Mouse (Mus musculus) MEL (cell line): ENCODE data around the gene Gadd45g. TPM values are rescaled to one million over a fixed set of nuclear protein-coding genes. Genes with fewer than 3 reads are reported as not detected.
A peak's percentile ranks its signal among the peaks of the same experiment; 100 is the strongest.

ENCODE experiments used
- DNase-seq: peaks from one replicate; pipeline ENCODE4 v3.0.0; 2011; ENCODE audit warnings: low read depth, low spot score
- H3K27ac ChIP-seq: 2 replicates; pipeline ENCODE4 v1.5.1; 2012; ENCODE audit warnings: low read depth, mild to moderate bottlenecking, control low read depth, low read length, moderate library complexity; ENCODE audit not compliant: control insufficient read depth
- H3K27me3 ChIP-seq, 2 experiments: fragments of 150-350 bp in 1 of 2; sonication (generic) in 1 of 2; 2 replicates each; pipeline ENCODE4 v1.6.1; 2012; ENCODE audit warnings: low read length in 2 of 2, mild to moderate bottlenecking in 2 of 2, improper control_type of control experiment in 1 of 2, moderate library complexity in 1 of 2; ENCODE audit not compliant: insufficient read depth in 2 of 2, control insufficient read depth in 1 of 2
- H3K36me3 ChIP-seq, 2 experiments: 2 replicates each; pipeline ENCODE4 v1.6.1; 2012 to 2014; ENCODE audit warnings: low read length in 2 of 2, improper control_type of control experiment in 1 of 2, inconsistent platforms in 1 of 2, mild to moderate bottlenecking in 1 of 2; ENCODE audit not compliant: insufficient read depth in 2 of 2, control insufficient read depth in 1 of 2
- H3K4me1 ChIP-seq, 2 experiments: fragments of 150-350 bp in 1 of 2; sonication (generic) in 1 of 2; 2 replicates each; pipeline ENCODE4 v1.6.1; 2012; ENCODE audit warnings: low read length in 2 of 2, improper control_type of control experiment in 1 of 2, mild to moderate bottlenecking in 1 of 2; ENCODE audit not compliant: insufficient read depth in 2 of 2, control insufficient read depth in 1 of 2
- H3K4me3 ChIP-seq, 2 experiments: fragments of 150-350 bp in 1 of 2; sonication (generic) in 1 of 2; 2 replicates each; pipeline ENCODE4 v1.5.1; 2012; ENCODE audit warnings: low read depth in 2 of 2, low read length in 2 of 2, mild to moderate bottlenecking in 2 of 2, moderate library complexity in 2 of 2, control low read depth in 1 of 2, improper control_type of control experiment in 1 of 2; ENCODE audit not compliant: control insufficient read depth in 1 of 2, insufficient read depth in 1 of 2
- H3K79me2 ChIP-seq: 2 replicates; pipeline ENCODE4 v1.6.1; 2012; ENCODE audit warnings: mild to moderate bottlenecking, low read length, moderate library complexity; ENCODE audit not compliant: control insufficient read depth, poor library complexity, insufficient read depth
- H3K9ac ChIP-seq: 2 replicates; pipeline ENCODE4 v1.6.1; 2012; ENCODE audit warnings: low read depth, mild to moderate bottlenecking, control low read depth, low read length, moderate library complexity; ENCODE audit not compliant: control insufficient read depth, poor library complexity, severe bottlenecking
- H3K9me3 ChIP-seq: fragments of 150-350 bp; sonication (generic); replicated peaks from 2 replicates; pipeline ENCODE4 v1.6.1; 2012; ENCODE audit warnings: mild to moderate bottlenecking, low read length, improper control_type of control experiment, moderate library complexity; ENCODE audit not compliant: insufficient read depth
- BHLHE40 ChIP-seq: IDR thresholded peaks from 2 replicates; pipeline ENCODE4 v1.6.1; 2012; ENCODE audit warnings: low read depth, mild to moderate bottlenecking, inconsistent platforms, low read length, improper control_type of control experiment, borderline replicate concordance
- CHD1 ChIP-seq: IDR thresholded peaks from 2 replicates; pipeline ENCODE4 v1.6.1; 2012; ENCODE audit warnings: low read depth, mild to moderate bottlenecking, inconsistent platforms, low read length, improper control_type of control experiment
- CHD2 ChIP-seq: IDR thresholded peaks from 2 replicates; pipeline ENCODE4 v1.6.1; 2011; ENCODE audit warnings: low read length, improper control_type of control experiment
- CTCF ChIP-seq, 3 experiments: IDR thresholded peaks in 2 of 3; conservative IDR thresholded peaks in 1 of 3; 2 replicates each; pipeline ENCODE4 v1.5.1; 2011 to 2012; ENCODE audit warnings: low read length in 3 of 3, low read depth in 2 of 3, mild to moderate bottlenecking in 2 of 3, improper control_type of control experiment in 1 of 3, inconsistent platforms in 1 of 3, mixed read lengths in 1 of 3, moderate library complexity in 1 of 3; ENCODE audit not compliant: control insufficient read depth in 1 of 3, insufficient read depth in 1 of 3, poor library complexity in 1 of 3, severe bottlenecking in 1 of 3
- E2F4 ChIP-seq: IDR thresholded peaks from 2 replicates; pipeline ENCODE4 v1.6.1; 2011; ENCODE audit warnings: low read depth, low read length, improper control_type of control experiment, borderline replicate concordance
- ELF1 ChIP-seq: IDR thresholded peaks from 2 replicates; pipeline ENCODE4 v1.6.1; 2014; ENCODE audit warnings: low read depth, mild to moderate bottlenecking, inconsistent platforms, low read length, improper control_type of control experiment, moderate library complexity
- EP300 ChIP-seq, 2 experiments: IDR thresholded peaks; 2 replicates each; pipeline ENCODE4 v1.6.1; 2011; ENCODE audit warnings: improper control_type of control experiment in 2 of 2, low read length in 2 of 2, low read depth in 1 of 2, mild to moderate bottlenecking in 1 of 2
- GABPA ChIP-seq: IDR thresholded peaks from 2 replicates; pipeline ENCODE4 v1.6.1; 2012; ENCODE audit warnings: low read depth, mild to moderate bottlenecking, inconsistent platforms, low read length, improper control_type of control experiment, moderate library complexity
- GATA1 ChIP-seq: IDR thresholded peaks from 2 replicates; pipeline ENCODE4 v1.6.1; 2011; ENCODE audit warnings: low read depth, low read length, improper control_type of control experiment
- HCFC1 ChIP-seq: IDR thresholded peaks from 2 replicates; pipeline ENCODE4 v1.6.1; 2012; ENCODE audit warnings: low read depth, mild to moderate bottlenecking, inconsistent platforms, low read length, improper control_type of control experiment, moderate library complexity
- JUND ChIP-seq: IDR thresholded peaks from 2 replicates; pipeline ENCODE4 v1.6.1; 2011; ENCODE audit warnings: low read depth, mild to moderate bottlenecking, improper control_type of control experiment, low read length
- KAT2A ChIP-seq: conservative IDR thresholded peaks from 2 replicates; pipeline ENCODE4 v1.6.1; 2012; ENCODE audit warnings: low read depth, low read length, improper control_type of control experiment, inconsistent platforms
- MAFK ChIP-seq: IDR thresholded peaks from 2 replicates; pipeline ENCODE4 v1.6.1; 2011; ENCODE audit warnings: low read depth, mild to moderate bottlenecking, low read length, improper control_type of control experiment, borderline replicate concordance
- MAX ChIP-seq: IDR thresholded peaks from 2 replicates; pipeline ENCODE4 v1.6.1; 2011; ENCODE audit warnings: low read length, improper control_type of control experiment
- MAZ ChIP-seq: IDR thresholded peaks from 2 replicates; pipeline ENCODE4 v1.6.1; 2012; ENCODE audit warnings: low read depth, mild to moderate bottlenecking, inconsistent platforms, low read length, improper control_type of control experiment
- MEF2A ChIP-seq: IDR thresholded peaks from 2 replicates; pipeline ENCODE4 v1.6.1; 2014; ENCODE audit warnings: low read depth, mild to moderate bottlenecking, inconsistent platforms, low read length, improper control_type of control experiment; ENCODE audit not compliant: poor library complexity, insufficient replicate concordance, severe bottlenecking; ENCODE audit errors: extremely low read depth
- MXI1 ChIP-seq: IDR thresholded peaks from 2 replicates; pipeline ENCODE4 v1.6.1; 2011; ENCODE audit warnings: mild to moderate bottlenecking, low read depth, low read length, improper control_type of control experiment
- MYB ChIP-seq: IDR thresholded peaks from 2 replicates; pipeline ENCODE4 v1.6.1; 2011; ENCODE audit warnings: mild to moderate bottlenecking, low read depth, low read length, improper control_type of control experiment
- MYC ChIP-seq: IDR thresholded peaks from 2 replicates; pipeline ENCODE4 v1.6.1; 2011; ENCODE audit warnings: low read depth, mild to moderate bottlenecking, low read length, improper control_type of control experiment, moderate library complexity
- NELFE ChIP-seq: IDR thresholded peaks from 2 replicates; pipeline ENCODE4 v1.6.1; 2011; ENCODE audit warnings: low read depth, low read length, improper control_type of control experiment
- NRF1 ChIP-seq: IDR thresholded peaks from 2 replicates; pipeline ENCODE4 v1.6.1; 2014; ENCODE audit warnings: low read depth, mild to moderate bottlenecking, inconsistent platforms, low read length, improper control_type of control experiment, moderate library complexity; ENCODE audit not compliant: poor library complexity, insufficient read depth, severe bottlenecking
- POLR2A ChIP-seq, 2 experiments: IDR thresholded peaks; 2 replicates each; pipeline ENCODE4 v1.6.1; 2011 to 2012; ENCODE audit warnings: low read length in 2 of 2, mild to moderate bottlenecking in 2 of 2, control low read depth in 1 of 2, improper control_type of control experiment in 1 of 2, low read depth in 1 of 2, moderate library complexity in 1 of 2; ENCODE audit not compliant: control insufficient read depth in 1 of 2, insufficient read depth in 1 of 2, poor library complexity in 1 of 2
- POLR2AphosphoS2 ChIP-seq: IDR thresholded peaks from 2 replicates; pipeline ENCODE4 v1.6.1; 2011; ENCODE audit warnings: low read length, improper control_type of control experiment
- POLR2AphosphoS5 ChIP-seq: IDR thresholded peaks from 2 replicates; pipeline ENCODE4 v1.6.1; 2012; ENCODE audit warnings: low read depth, borderline replicate concordance, mild to moderate bottlenecking, inconsistent platforms, low read length, moderate library complexity, mixed read lengths
- RAD21 ChIP-seq: IDR thresholded peaks from 2 replicates; pipeline ENCODE4 v1.6.1; 2011; ENCODE audit warnings: mild to moderate bottlenecking, low read depth, low read length, improper control_type of control experiment
- RCOR1 ChIP-seq: IDR thresholded peaks from 2 replicates; pipeline ENCODE4 v1.6.1; 2012; ENCODE audit warnings: low read depth, mild to moderate bottlenecking, inconsistent platforms, low read length, improper control_type of control experiment
- SIN3A ChIP-seq: IDR thresholded peaks from 2 replicates; pipeline ENCODE4 v1.6.1; 2012; ENCODE audit warnings: low read length, improper control_type of control experiment, inconsistent platforms
- SMC3 ChIP-seq: IDR thresholded peaks from 2 replicates; pipeline ENCODE4 v1.6.1; 2011; ENCODE audit warnings: low read depth, low read length, improper control_type of control experiment
- TAL1 ChIP-seq: IDR thresholded peaks from 2 replicates; pipeline ENCODE4 v1.6.1; 2012; ENCODE audit warnings: mild to moderate bottlenecking, inconsistent platforms, low read length, moderate library complexity, mixed read lengths
- TBP ChIP-seq: IDR thresholded peaks from 2 replicates; pipeline ENCODE4 v1.8.0; 2011; ENCODE audit warnings: low read depth, low read length, improper control_type of control experiment
- TCF12 ChIP-seq: IDR thresholded peaks from 2 replicates; pipeline ENCODE4 v1.6.1; 2014; ENCODE audit warnings: low read depth, mild to moderate bottlenecking, inconsistent platforms, low read length, improper control_type of control experiment, moderate library complexity
- UBTF ChIP-seq: IDR thresholded peaks from 2 replicates; pipeline ENCODE4 v1.6.1; 2012; ENCODE audit warnings: low read depth, mild to moderate bottlenecking, inconsistent platforms, low read length, improper control_type of control experiment, moderate library complexity, borderline replicate concordance; ENCODE audit not compliant: insufficient read depth
- USF1 ChIP-seq: IDR thresholded peaks from 2 replicates; pipeline ENCODE4 v1.6.1; 2014; ENCODE audit warnings: low read depth, mild to moderate bottlenecking, inconsistent platforms, low read length, improper control_type of control experiment, moderate library complexity
- USF2 ChIP-seq, 2 experiments: IDR thresholded peaks; 2 replicates each; pipeline ENCODE4 v1.6.1; 2011 to 2012; ENCODE audit warnings: improper control_type of control experiment in 2 of 2, low read length in 2 of 2, borderline replicate concordance in 1 of 2, inconsistent platforms in 1 of 2, low read depth in 1 of 2, mild to moderate bottlenecking in 1 of 2; ENCODE audit not compliant: insufficient read depth in 1 of 2
- ZC3H11A ChIP-seq: IDR thresholded peaks from 2 replicates; pipeline ENCODE4 v1.6.1; 2012; ENCODE audit warnings: low read depth, mild to moderate bottlenecking, inconsistent platforms, low read length, improper control_type of control experiment
- ZKSCAN1 ChIP-seq: IDR thresholded peaks from 2 replicates; pipeline ENCODE4 v1.6.1; 2012; ENCODE audit warnings: low read depth, mild to moderate bottlenecking, inconsistent platforms, low read length, improper control_type of control experiment, moderate library complexity
- ZMIZ1 ChIP-seq: IDR thresholded peaks from 2 replicates; pipeline ENCODE4 v1.6.1; 2012; ENCODE audit warnings: low read depth, mild to moderate bottlenecking, inconsistent platforms, low read length, improper control_type of control experiment, moderate library complexity
- polyA plus RNA-seq, 2 experiments: library from polyadenylated mRNA; stranded (reverse) in 1 of 2; unstranded in 1 of 2; fragments of >175 nt in 1 of 2; fragments of >200 nt in 1 of 2; gene quantifications; 2 replicates each; pipeline versions ENCODE4 v1.2.1 to v1.2.4; 2012; ENCODE audit warnings: low replicate concordance in 2 of 2, low read depth in 1 of 2; ENCODE audit not compliant: insufficient read length in 2 of 2, insufficient read depth in 1 of 2, missing spikeins in 1 of 2
- total RNA-seq: library from RNA; depleted of rRNA; stranded (reverse); fragments of 300-350 nt; gene quantifications from 2 replicates; pipeline ENCODE4 v1.2.3, GENCODE M21; 2012

The Gadd45g gene
- total and polyA plus RNA-seq, 3 experiments, result 7.2 to 11.0 TPM; not detected in 1

DNA sequence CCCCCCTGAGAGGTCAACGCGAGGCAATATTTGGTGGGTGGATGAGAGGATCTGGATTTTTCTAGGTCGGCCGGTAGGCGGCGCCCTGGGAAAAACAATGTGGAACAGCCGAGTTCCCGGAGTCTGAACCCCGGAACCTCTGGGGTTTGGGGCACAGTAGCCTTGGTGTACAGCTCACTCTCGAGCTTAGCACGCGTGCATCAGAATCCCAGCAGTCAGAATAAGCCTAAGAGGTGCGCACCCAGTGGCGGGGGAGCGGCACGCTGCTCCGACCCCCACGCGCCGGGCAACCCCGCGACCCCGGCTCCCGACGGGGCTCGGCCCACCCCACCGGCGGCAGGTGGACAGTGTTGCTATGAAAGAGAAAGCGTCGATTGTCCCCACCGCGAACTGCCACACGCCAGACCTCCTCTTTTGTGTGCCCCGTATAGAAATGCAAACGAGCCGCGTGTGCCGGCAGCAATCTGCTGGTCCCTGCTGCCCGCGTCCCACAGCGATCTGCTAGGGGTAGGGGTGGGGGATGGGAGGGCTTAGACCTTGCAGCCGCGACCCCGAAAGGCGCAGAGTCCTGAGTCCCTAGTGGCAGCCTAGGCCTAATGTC, 787 bp upstream of the Gadd45g start:
- Histone ChIP-seq H3K79me2 (peaks cover 16% of the 10 kb centered on the region), H3K36me3 (peaks cover 0 to 7% of the 10 kb centered on the region in 2 experiments; a peak in 2 of 4 replicates), H3K27me3 (no peaks in the 10 kb centered on the region; a peak in 1 of 4 replicates), H3K27ac (peak overlapping the region; percentile 52), H3K4me3 (peak overlapping the region; percentile 60 to 84), H3K9ac (peak overlapping the region; percentile 79), H3K9me3 (no peaks in the 10 kb centered on the region), H3K4me1 (peaks cover 6 to 36% of the 10 kb centered on the region in 2 experiments)
- DNase-seq, result peak; percentile 90
- TF ChIP-seq ZC3H11A (peak; percentile 46), NRF1 (no peak), POLR2AphosphoS2 (no peak), USF1 (no peak), EP300 (IDR thresholded peaks at IDR 0.05; ENCODE audit: low read depth in 1 of 2, low read length in 2 of 2) (no peak), CHD2 (no peak), KAT2A (no peak), TAL1 (no peak), BHLHE40 (peak; percentile 33; the same call in 1 of the 2 replicates), ZKSCAN1 (no peak), ZMIZ1 (no peak), SMC3 (peak; percentile 61), RAD21 (peak; percentile 73), GATA1 (no peak), MYB (no peak), MYC (0 out of 2 replicates have a peak, but pooled peaks have one; percentile 33), POLR2A (IDR thresholded peaks at IDR 0.05; ENCODE audit: control insufficient read depth in 1 of 2, insufficient read depth in 1 of 2, low read depth in 1 of 2, low read length in 2 of 2, poor library complexity in 1 of 2) (no peak), MAFK (no peak), POLR2AphosphoS5 (no peak), MEF2A (no peak), MAX (peak; percentile 44), CTCF (IDR thresholded peaks at IDR 0.05 in 2 of 3, conservative IDR thresholded peaks at IDR 0.05 in 1 of 3; ENCODE audit: control insufficient read depth in 1 of 3, insufficient read depth in 1 of 3, low read depth in 2 of 3, low read length in 3 of 3, poor library complexity in 1 of 3, severe bottlenecking in 1 of 3) (peak; percentile 60 to 88 (median 86)), USF2 (IDR thresholded peaks at IDR 0.05; ENCODE audit: borderline replicate concordance in 1 of 2, insufficient read depth in 1 of 2, low read depth in 1 of 2, low read length in 2 of 2) (no peak), NELFE (peak; percentile 28; the same call in 1 of the 2 replicates), MAZ (0 out of 2 replicates have a peak, but pooled peaks have one; percentile 30), CHD1 (no peak), TBP (no peak), JUND (no peak), TCF12 (no peak), SIN3A (peak; percentile 80), HCFC1 (peak; percentile 40; the same call in 1 of the 2 replicates), RCOR1 (no peak), UBTF (no peak), GABPA (no peak), MXI1 (peak; percentile 69), E2F4 (no peak), ELF1 (peak; percentile 72)
